Mouse (Mus musculus): ENCODE results near the gene Cdc37l1. TPM values are rescaled to one million over a fixed set of nuclear protein-coding genes. Genes with fewer than 3 reads are reported as not detected.

Cdc37l1 gene
- total and polyA plus RNA-seq, 3 experiments: 17.2 to 27.7 TPM; not detected in 1

GRCm38 (mm10) chr19:28968178-28968577, 22.0 kb upstream of the Cdc37l1 start:
- Histone ChIP-seq H3K4me3 (ENCODE audit: control insufficient read depth in 1 of 2, insufficient read depth in 1 of 2, low read depth in 2 of 2, low read length in 2 of 2) (no peak overlapping the region), H3K4me1 (ENCODE audit: control insufficient read depth in 1 of 2, insufficient read depth in 2 of 2, low read length in 2 of 2) (no peaks in the 10 kb centered on the region), H3K9ac (ENCODE audit: control insufficient read depth, low read depth, low read length, poor library complexity, severe bottlenecking) (no peak overlapping the region), H3K27ac (ENCODE audit: control insufficient read depth, low read depth, low read length) (no peak overlapping the region), H3K27me3 (ENCODE audit: control insufficient read depth in 1 of 2, insufficient read depth in 2 of 2, low read length in 2 of 2) (peaks cover 3 to 16% of the 10 kb centered on the region in 2 experiments), H3K36me3 (ENCODE audit: control insufficient read depth in 1 of 2, insufficient read depth in 2 of 2, low read length in 2 of 2) (no peaks in the 10 kb centered on the region), H3K79me2 (ENCODE audit: control insufficient read depth, insufficient read depth, low read length, poor library complexity) (no peaks in the 10 kb centered on the region), H3K9me3 (replicated peaks; ENCODE audit: insufficient read depth, low read length) (no peaks in the 10 kb centered on the region)
- no peak for DNase-seq (ENCODE audit: low read depth, low spot score)
- TF ChIP-seq GATA1 (IDR thresholded peaks at IDR 0.05; ENCODE audit: low read depth, low read length) (no peak), ZNF384 (IDR thresholded peaks at IDR 0.05; ENCODE audit: low read depth, low read length) (no peak)

- Histone ChIP-seq H3K4me1 (ENCODE audit: control insufficient read depth in 1 of 2, insufficient read depth in 2 of 2, low read length in 2 of 2) (no peaks in the 10 kb centered on the region), H3K9me3 (replicated peaks; ENCODE audit: insufficient read depth, low read length) (no peaks in the 10 kb centered on the region), H3K27ac (ENCODE audit: control insufficient read depth, low read depth, low read length) (no peak overlapping the region), H3K27me3 (ENCODE audit: control insufficient read depth in 1 of 2, insufficient read depth in 2 of 2, low read length in 2 of 2) (peaks cover 3 to 10% of the 10 kb centered on the region in 2 experiments), H3K79me2 (ENCODE audit: control insufficient read depth, insufficient read depth, low read length, poor library complexity) (no peaks in the 10 kb centered on the region), H3K4me3 (ENCODE audit: control insufficient read depth in 1 of 2, insufficient read depth in 1 of 2, low read depth in 2 of 2, low read length in 2 of 2) (no peak overlapping the region), H3K9ac (ENCODE audit: control insufficient read depth, low read depth, low read length, poor library complexity, severe bottlenecking) (no peak overlapping the region), H3K36me3 (ENCODE audit: control insufficient read depth in 1 of 2, insufficient read depth in 2 of 2, low read length in 2 of 2) (no peaks in the 10 kb centered on the region)
- no peak for TF ChIP-seq NELFE (IDR thresholded peaks at IDR 0.05; ENCODE audit: low read depth, low read length)
- no peak for DNase-seq (ENCODE audit: low read depth, low spot score)
Measured at GRCm38 (mm10) chr19:28969231-28969630, 20.9 kb upstream of the Cdc37l1 start.

GRCm38 (mm10) chr19:28970251-28970650, 19.9 kb upstream of the Cdc37l1 start:
- H3K79me2 ChIP-seq (ENCODE audit: control insufficient read depth, insufficient read depth, low read length, poor library complexity): no peaks in the 10 kb centered on the region
- H3K27me3 ChIP-seq (ENCODE audit: control insufficient read depth in 1 of 2, insufficient read depth in 2 of 2, low read length in 2 of 2): peaks cover 3 to 4% of the 10 kb centered on the region in 2 experiments
- DNase-seq (ENCODE audit: low read depth, low spot score): no peak
- H3K9ac ChIP-seq (ENCODE audit: control insufficient read depth, low read depth, low read length, poor library complexity, severe bottlenecking): no peak overlapping the region
- H3K9me3 ChIP-seq (replicated peaks; ENCODE audit: insufficient read depth, low read length): no peaks in the 10 kb centered on the region
- TF ChIP-seq NRF1 (IDR thresholded peaks at IDR 0.05; ENCODE audit: insufficient read depth, low read depth, low read length, poor library complexity, severe bottlenecking) (no peak), ELF1 (IDR thresholded peaks at IDR 0.05; ENCODE audit: low read depth, low read length) (no peak), GABPA (IDR thresholded peaks at IDR 0.05; ENCODE audit: low read depth, low read length) (no peak), ETS1 (IDR thresholded peaks at IDR 0.05; ENCODE audit: low read depth, low read length) (no peak), SMC3 (IDR thresholded peaks at IDR 0.05; ENCODE audit: low read depth, low read length) (no peak), MYC (IDR thresholded peaks at IDR 0.05; ENCODE audit: low read depth, low read length) (no peak), CHD2 (IDR thresholded peaks at IDR 0.05; ENCODE audit: low read length) (no peak), TAL1 (IDR thresholded peaks at IDR 0.05; ENCODE audit: low read length) (no peak), UBTF (IDR thresholded peaks at IDR 0.05; ENCODE audit: borderline replicate concordance, insufficient read depth, low read depth, low read length) (no peak), CHD1 (IDR thresholded peaks at IDR 0.05; ENCODE audit: low read depth, low read length) (no peak), BHLHE40 (IDR thresholded peaks at IDR 0.05; ENCODE audit: borderline replicate concordance, low read depth, low read length) (no peak), SIN3A (IDR thresholded peaks at IDR 0.05; ENCODE audit: low read length) (no peak), NELFE (IDR thresholded peaks at IDR 0.05; ENCODE audit: low read depth, low read length) (no peak), ZKSCAN1 (IDR thresholded peaks at IDR 0.05; ENCODE audit: low read depth, low read length) (no peak), CTCF (IDR thresholded peaks at IDR 0.05 in 2 of 3, conservative IDR thresholded peaks at IDR 0.05 in 1 of 3; ENCODE audit: control insufficient read depth in 1 of 3, insufficient read depth in 1 of 3, low read depth in 2 of 3, low read length in 3 of 3, poor library complexity in 1 of 3, severe bottlenecking in 1 of 3) (no peak), ZC3H11A (IDR thresholded peaks at IDR 0.05; ENCODE audit: low read depth, low read length) (no peak)
- H3K4me3 ChIP-seq (ENCODE audit: control insufficient read depth in 1 of 2, insufficient read depth in 1 of 2, low read depth in 2 of 2, low read length in 2 of 2): no peak overlapping the region
- no peaks in the 10 kb centered on the region for H3K4me1 ChIP-seq (ENCODE audit: control insufficient read depth in 1 of 2, insufficient read depth in 2 of 2, low read length in 2 of 2)
- H3K27ac ChIP-seq (ENCODE audit: control insufficient read depth, low read depth, low read length): no peak overlapping the region
- H3K36me3 ChIP-seq (ENCODE audit: control insufficient read depth in 1 of 2, insufficient read depth in 2 of 2, low read length in 2 of 2): no peaks in the 10 kb centered on the region
